Mouse (Mus musculus) limb, embryonic 11.5 days (tissue): Measurements from ENCODE around the gene Aim2. TPM values are rescaled to one million over a fixed set of nuclear protein-coding genes. Genes with fewer than 3 reads are reported as not detected.

ENCODE experiments used
- ATAC-seq: fragments of 200-750 bp; cut with Nextera tagmentation; 2 replicates; pipeline ENCODE4 v1.8.0; 2017; ENCODE audit warnings: low read depth; ENCODE audit not compliant: insufficient number of reproducible peaks, low FRiP score, low TSS enrichment
- DNase-seq: peaks from one replicate; pipeline ENCODE4 v3.0.0-alpha.2; 2015; ENCODE audit warnings: low spot score
- H3K27ac ChIP-seq: fragments of 300-500 bp; sonication (generic); replicated peaks from 2 replicates; pipeline ENCODE4 v1.5.1; 2014; ENCODE audit warnings: low read depth, mild to moderate bottlenecking, low read length
- H3K27me3 ChIP-seq: fragments of 300-500 bp; sonication (generic); 2 replicates; pipeline ENCODE4 v1.6.1; 2014; ENCODE audit warnings: mild to moderate bottlenecking, low read length, mixed read lengths; ENCODE audit not compliant: control insufficient read depth, insufficient read depth
- H3K36me3 ChIP-seq: fragments of 300-500 bp; sonication (generic); 2 replicates; pipeline ENCODE4 v1.6.1; 2014; ENCODE audit warnings: mild to moderate bottlenecking, low read length, moderate library complexity, mixed read lengths; ENCODE audit not compliant: control insufficient read depth, insufficient read depth
- H3K4me1 ChIP-seq: fragments of 300-500 bp; sonication (generic); 2 replicates; pipeline ENCODE4 v1.6.1; 2014; ENCODE audit warnings: low read length, mixed read lengths; ENCODE audit not compliant: control insufficient read depth, insufficient read depth
- H3K4me2 ChIP-seq: fragments of 300-500 bp; sonication (generic); 2 replicates; pipeline ENCODE4 v1.6.1; 2014; ENCODE audit warnings: low read depth, mild to moderate bottlenecking, moderate library complexity; ENCODE audit not compliant: severe bottlenecking
- H3K4me3 ChIP-seq: fragments of 300-500 bp; sonication (generic); 2 replicates; pipeline ENCODE4 v1.5.1; 2014; ENCODE audit warnings: low read depth, low read length
- H3K9ac ChIP-seq: fragments of 300-500 bp; sonication (generic); 2 replicates; pipeline ENCODE4 v1.6.1; 2014; ENCODE audit warnings: mild to moderate bottlenecking, low read length
- H3K9me3 ChIP-seq: fragments of 300-500 bp; sonication (generic); 2 replicates; pipeline ENCODE4 v1.6.1; 2016; ENCODE audit warnings: low read length; ENCODE audit not compliant: control insufficient read depth
- WGBS: fragments of 180-500 bp; shearing (Covaris S2); extraction: QIAGEN DNeasy Blood & Tissue Kit; methylation state at CpG from one replicate; pipeline ENCODE4 v1.1.7; 2014; 5-methylcytosine and 5-hydroxymethylcytosine counted together
- polyA plus RNA-seq: library from polyadenylated mRNA; unstranded; fragments of >200 nt; fragmentation: Nextera tagmentation; extraction: Ambion mirVana; gene quantifications from 2 replicates; pipeline ENCODE4 v1.2.1, GENCODE M21; 2014

Aim2 gene
- polyA plus RNA-seq, 1 experiment from 2014 or later: 1.2 TPM

- DNase-seq (no peak), ATAC-seq (no peak)
- no peaks in the 10 kb centered on the region for H3K9me3 ChIP-seq
- WGBS: 69% methylated on average over 1 of the region's 1 CpGs
- no peak overlapping the region for H3K4me3 ChIP-seq
- H3K4me1 ChIP-seq: no peaks in the 10 kb centered on the region
- no peaks in the 10 kb centered on the region for H3K36me3 ChIP-seq
- no peak overlapping the region for H3K9ac ChIP-seq
- H3K4me2 ChIP-seq: no peak overlapping the region
- no peak overlapping the region for H3K27ac ChIP-seq
- no peaks in the 10 kb centered on the region for H3K27me3 ChIP-seq
These were observed 90.0 kb downstream of the Aim2 start for GRCm38 (mm10) chr1:173440681-173441080.

- 72% methylated on average over 4 of the region's 4 CpGs for WGBS
- Histone ChIP-seq H3K4me1 (no peaks in the 10 kb centered on the region), H3K27me3 (no peaks in the 10 kb centered on the region), H3K4me2 (no peak overlapping the region), H3K4me3 (no peak overlapping the region), H3K9ac (no peak overlapping the region), H3K27ac (no peak overlapping the region), H3K36me3 (no peaks in the 10 kb centered on the region), H3K9me3 (no peaks in the 10 kb centered on the region)
- DNase-seq (no peak), ATAC-seq (no peak)
These were observed 90.5 kb downstream of the Aim2 start for GRCm38 (mm10) chr1:173441210-173441609.

- H3K27me3 ChIP-seq: no peaks in the 10 kb centered on the region
- no peak overlapping the region for H3K4me3 ChIP-seq
- H3K4me2 ChIP-seq: no peak overlapping the region
- H3K4me1 ChIP-seq: no peaks in the 10 kb centered on the region
- no peak overlapping the region for H3K9ac ChIP-seq
- no peaks in the 10 kb centered on the region for H3K36me3 ChIP-seq
- DNase-seq (no peak), ATAC-seq (no peak)
- H3K9me3 ChIP-seq: no peaks in the 10 kb centered on the region
- H3K27ac ChIP-seq: no peak overlapping the region
- 80% methylated on average over 1 of the region's 1 CpGs for WGBS
These were observed 92.4 kb downstream of the Aim2 start for GRCm38 (mm10) chr1:173443061-173443460.

GRCm38 (mm10) chr1:173447067-173447466 lies 96.4 kb downstream of the Aim2 start:
- no peaks in the 10 kb centered on the region for H3K27me3 ChIP-seq
- no peak overlapping the region for H3K9ac ChIP-seq
- no peaks in the 10 kb centered on the region for H3K4me1 ChIP-seq
- no peaks in the 10 kb centered on the region for H3K9me3 ChIP-seq
- no peak overlapping the region for H3K4me2 ChIP-seq
- 82% methylated on average over 4 of the region's 4 CpGs for WGBS
- DNase-seq: no peak
- H3K36me3 ChIP-seq: no peaks in the 10 kb centered on the region
- no peak overlapping the region for H3K4me3 ChIP-seq
- no peak for ATAC-seq
- H3K27ac ChIP-seq: no peak overlapping the region

GRCm38 (mm10) chr1:173450621-173451020 lies 99.9 kb downstream of the Aim2 start:
- no peak overlapping the region for H3K9ac ChIP-seq
- no peak for ATAC-seq
- no peaks in the 10 kb centered on the region for H3K36me3 ChIP-seq
- H3K9me3 ChIP-seq: no peaks in the 10 kb centered on the region
- DNase-seq: no peak
- 91% methylated on average over 4 of the region's 4 CpGs for WGBS
- no peaks in the 10 kb centered on the region for H3K27me3 ChIP-seq
- no peak overlapping the region for H3K4me2 ChIP-seq
- H3K4me3 ChIP-seq: no peak overlapping the region
- H3K4me1 ChIP-seq: no peaks in the 10 kb centered on the region
- H3K27ac ChIP-seq: no peak overlapping the region

GRCm38 (mm10) chr1:173451665-173452064 lies 101.0 kb downstream of the Aim2 start:
- Histone ChIP-seq H3K36me3 (no peaks in the 10 kb centered on the region), H3K27me3 (no peaks in the 10 kb centered on the region), H3K9me3 (no peaks in the 10 kb centered on the region), H3K4me1 (no peaks in the 10 kb centered on the region), H3K9ac (no peak overlapping the region), H3K27ac (no peak overlapping the region), H3K4me3 (no peak overlapping the region), H3K4me2 (no peak overlapping the region)
- DNase-seq: no peak
- 89% methylated on average over 5 of the region's 5 CpGs for WGBS
- ATAC-seq: no peak

- peak; percentile 56; the same call in 1 of the 2 replicates for ATAC-seq
These were observed 105.6 kb downstream of the Aim2 start for GRCm38 (mm10) chr1:173456139-173456754.

GRCm38 (mm10) chr1:173456761-173457160 lies 106.1 kb downstream of the Aim2 start:
- Histone ChIP-seq H3K4me1 (no peaks in the 10 kb centered on the region), H3K4me3 (no peak overlapping the region), H3K9ac (no peak overlapping the region), H3K27ac (no peak overlapping the region), H3K27me3 (no peaks in the 10 kb centered on the region), H3K4me2 (no peak overlapping the region), H3K9me3 (no peaks in the 10 kb centered on the region), H3K36me3 (no peaks in the 10 kb centered on the region)
- 91% methylated on average over 5 of the region's 5 CpGs for WGBS
- no peak for DNase-seq
- no peak for ATAC-seq

More at GRCm38 (mm10) chr1:173456139-173456754, 105.6 kb downstream of the Aim2 start:
- no peaks in the 10 kb centered on the region for H3K36me3 ChIP-seq
- no peak for DNase-seq
- no peaks in the 10 kb centered on the region for H3K27me3 ChIP-seq
- no peak overlapping the region for H3K27ac ChIP-seq
- no peak overlapping the region for H3K4me2 ChIP-seq
- no peaks in the 10 kb centered on the region for H3K9me3 ChIP-seq
- H3K9ac ChIP-seq: no peak overlapping the region
- H3K4me1 ChIP-seq: no peaks in the 10 kb centered on the region
- no peak overlapping the region for H3K4me3 ChIP-seq
- 46% methylated on average over 7 of the region's 7 CpGs for WGBS
